Mouse (Mus musculus) ES-CJ7 (cell line): ENCODE measurements at regions not wholly inside any gene's neighbourhood (a gene's known extent, or its start where the extent isn't known, plus 50 kb on each side); places are given as distances from the start of the nearest gene placed in this dataset.

ENCODE experiments used
- DNase-seq: peaks from one replicate; pipeline ENCODE4 v3.0.0; 2011; ENCODE audit warnings: low read depth, low spot score

DNA sequence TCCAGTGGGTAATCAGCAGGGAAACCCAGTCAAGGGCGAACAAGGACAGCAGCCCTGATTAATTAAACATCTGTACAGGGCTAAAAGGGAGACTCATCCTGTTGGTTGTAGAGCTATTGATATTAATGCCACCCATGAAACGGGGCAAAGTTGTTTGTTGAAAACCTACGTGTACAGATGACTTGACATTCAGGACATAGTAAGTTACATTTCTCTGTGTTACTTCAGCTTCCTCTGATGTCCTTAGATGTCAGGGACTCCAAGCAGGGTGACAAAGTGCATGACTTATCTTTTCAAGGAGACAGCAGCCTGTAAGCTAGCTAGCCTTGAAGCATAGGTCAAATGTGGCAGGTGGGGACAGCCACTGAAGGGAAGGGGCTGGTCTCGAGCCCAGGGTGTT, 390.5 kb downstream of the Ccdc171 start:
- DNase-seq = no peak

- no peak for DNase-seq
Measured at GRCm38 (mm10) chr4:83917009-83917408, 391.7 kb downstream of the Ccdc171 start.

- DNase-seq = no peak
Measured at GRCm38 (mm10) chr4:83918093-83918492, 392.7 kb downstream of the Ccdc171 start.

DNA sequence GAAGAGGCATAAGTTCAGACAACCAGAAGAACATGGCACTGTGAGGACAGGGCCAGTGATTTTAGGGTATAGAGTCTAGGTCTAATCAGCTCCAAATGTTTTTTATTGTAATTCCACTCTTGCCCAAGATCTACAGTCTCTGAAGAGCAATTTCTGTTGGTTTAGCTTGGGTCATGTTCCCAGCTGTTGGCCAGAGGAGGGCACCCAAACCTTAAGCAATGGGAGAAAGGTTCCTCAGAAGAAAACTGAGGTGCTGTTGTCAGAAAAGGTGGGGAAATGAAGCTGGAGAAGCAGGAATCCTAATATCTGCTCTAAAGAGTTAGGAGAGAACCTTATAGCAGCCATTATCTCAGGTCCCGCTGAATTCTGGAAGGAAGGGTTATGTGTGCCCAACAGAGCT, 393.7 kb downstream of the Ccdc171 start:
- no peak for DNase-seq

GRCm38 (mm10) chr4:83925118-83925842, 399.9 kb downstream of the Ccdc171 start:
- peak; percentile 23 for DNase-seq

DNA sequence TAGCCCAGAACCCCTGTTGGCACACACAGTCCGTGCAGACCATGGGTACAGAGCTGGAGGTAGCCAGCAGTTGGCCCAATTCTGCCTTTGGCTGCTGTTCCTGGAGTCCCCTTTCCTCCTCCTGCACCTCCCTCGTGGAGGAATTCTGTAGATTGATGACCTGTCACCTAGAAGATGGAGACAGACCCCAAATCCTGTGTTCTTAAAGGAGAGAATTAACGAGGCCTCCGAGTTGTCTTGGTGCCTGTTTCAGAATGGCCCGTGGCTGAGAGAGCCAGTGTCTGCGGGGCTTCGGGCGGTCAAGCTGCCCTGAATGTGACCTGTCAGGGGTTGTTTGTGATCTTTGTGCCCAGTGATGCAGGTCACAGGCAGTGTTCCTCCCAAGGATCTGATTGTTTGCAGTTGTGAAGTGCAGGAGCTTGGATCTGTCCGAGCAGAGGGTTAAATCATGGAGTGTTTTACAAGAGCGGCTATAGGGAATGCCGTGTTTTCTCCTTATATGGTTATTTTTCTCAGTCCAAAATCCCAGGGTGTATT, 400.9 kb downstream of the Ccdc171 start:
- DNase-seq = no peak

GRCm38 (mm10) chr4:83931897-83932654, 406.7 kb downstream of the Ccdc171 start:
- DNase-seq = no peak

- DNase-seq = no peak
Measured at GRCm38 (mm10) chr4:83941693-83942092, 416.3 kb downstream of the Ccdc171 start.

DNA sequence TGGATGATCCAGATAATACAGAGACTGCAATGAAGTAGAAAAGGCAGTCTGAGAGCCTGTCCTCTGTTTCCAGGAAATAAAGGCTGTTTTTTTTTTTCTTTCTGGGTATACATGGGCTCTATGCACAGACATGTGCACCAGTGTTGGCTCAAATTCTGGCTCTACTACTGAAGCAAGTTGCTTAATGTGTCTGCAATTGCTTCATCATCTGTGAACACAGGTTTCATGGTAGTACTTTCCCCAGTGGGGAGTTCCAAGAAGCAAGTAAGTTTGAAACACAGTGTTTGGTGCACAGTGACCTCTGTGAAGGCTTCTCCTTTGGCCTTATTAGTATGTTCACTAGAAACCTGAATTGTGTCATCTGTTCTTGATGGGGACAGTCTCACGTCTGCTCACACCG, 424.3 kb downstream of the Ccdc171 start:
- DNase-seq = no peak

DNA sequence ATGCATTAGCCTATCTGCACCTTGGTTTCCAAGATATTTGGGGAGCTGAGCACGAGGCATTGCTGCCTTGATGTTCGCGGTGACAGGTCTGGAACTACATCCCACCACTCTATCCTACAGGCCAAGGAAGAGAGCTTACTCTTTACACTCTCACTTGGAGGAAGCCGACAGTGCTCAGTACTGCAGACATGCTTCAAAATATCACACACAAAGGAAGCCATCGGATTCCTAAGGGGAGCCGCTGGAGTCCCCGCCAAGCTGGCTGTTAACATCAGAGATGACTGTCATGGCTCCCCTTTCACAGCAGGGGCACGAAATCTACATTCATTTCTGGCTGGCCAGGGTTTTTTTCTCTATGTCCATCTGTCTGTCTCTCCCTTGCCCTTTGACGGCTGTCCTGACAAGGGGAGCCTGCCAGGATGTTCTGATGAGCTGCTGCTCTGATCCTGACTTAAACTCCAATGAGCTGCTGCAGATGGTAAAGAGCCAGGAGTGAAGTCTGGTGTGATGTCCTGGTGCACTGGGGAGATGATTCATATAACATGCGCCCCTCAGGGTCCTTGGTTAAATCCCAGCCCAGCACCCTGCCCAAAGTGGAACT, 425.6 kb downstream of the Ccdc171 start:
- DNase-seq = no peak

GRCm38 (mm10) chr4:83956252-83956904, 431.0 kb downstream of the Ccdc171 start:
- no peak for DNase-seq

GRCm38 (mm10) chr4:83957217-83957692, 431.9 kb downstream of the Ccdc171 start:
- DNase-seq = no peak

DNA sequence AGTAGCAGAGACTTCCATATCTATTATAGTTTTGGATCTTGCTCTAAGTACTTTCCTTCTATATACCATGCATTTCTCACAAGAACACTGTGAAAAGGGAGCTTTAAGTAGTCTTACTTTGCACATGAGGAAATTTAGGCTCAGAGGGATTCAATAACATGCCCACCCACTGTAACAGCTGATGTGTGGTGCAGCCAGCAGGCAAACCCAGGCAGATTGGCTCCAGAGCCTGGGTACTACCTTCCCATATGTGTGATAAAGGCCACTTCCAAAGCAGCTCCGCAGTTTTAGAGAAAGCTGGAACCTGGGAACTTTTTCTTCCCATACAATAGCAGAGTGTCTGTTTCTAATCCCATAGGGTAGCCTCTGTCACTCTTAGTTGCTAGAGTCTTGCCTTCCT, 441.6 kb downstream of the Ccdc171 start:
- no peak for DNase-seq

GRCm38 (mm10) chr4:83973162-83973561, 447.8 kb downstream of the Ccdc171 start:
- DNase-seq = no peak

- DNase-seq = no peak
Measured at GRCm38 (mm10) chr4:83974214-83975012, 449.1 kb downstream of the Ccdc171 start.

GRCm38 (mm10) chr4:83975569-83975968, 450.2 kb downstream of the Ccdc171 start:
- no peak for DNase-seq

DNA sequence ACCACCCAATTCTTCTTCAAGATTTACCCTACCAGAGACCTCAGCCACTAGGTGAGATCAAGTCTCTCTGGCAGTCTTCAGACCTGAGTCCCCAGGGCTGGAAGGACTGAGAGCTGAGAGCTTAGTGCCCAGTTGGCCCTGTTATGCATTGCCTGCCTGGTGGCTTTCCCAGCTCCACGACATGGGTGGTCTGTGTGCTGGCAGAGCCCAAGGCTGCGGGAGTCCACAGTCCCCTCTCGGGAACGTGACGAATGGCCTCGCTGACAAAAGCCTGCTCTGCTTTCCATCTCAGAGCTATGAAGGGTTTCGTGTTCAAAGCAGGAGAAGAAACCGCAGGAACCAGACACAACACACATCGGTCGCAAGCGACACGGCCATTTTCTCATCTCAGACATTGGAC, 450.7 kb downstream of the Ccdc171 start:
- no peak for DNase-seq

- no peak for DNase-seq
Measured at GRCm38 (mm10) chr4:83979088-83979487, 453.7 kb downstream of the Ccdc171 start.

DNA sequence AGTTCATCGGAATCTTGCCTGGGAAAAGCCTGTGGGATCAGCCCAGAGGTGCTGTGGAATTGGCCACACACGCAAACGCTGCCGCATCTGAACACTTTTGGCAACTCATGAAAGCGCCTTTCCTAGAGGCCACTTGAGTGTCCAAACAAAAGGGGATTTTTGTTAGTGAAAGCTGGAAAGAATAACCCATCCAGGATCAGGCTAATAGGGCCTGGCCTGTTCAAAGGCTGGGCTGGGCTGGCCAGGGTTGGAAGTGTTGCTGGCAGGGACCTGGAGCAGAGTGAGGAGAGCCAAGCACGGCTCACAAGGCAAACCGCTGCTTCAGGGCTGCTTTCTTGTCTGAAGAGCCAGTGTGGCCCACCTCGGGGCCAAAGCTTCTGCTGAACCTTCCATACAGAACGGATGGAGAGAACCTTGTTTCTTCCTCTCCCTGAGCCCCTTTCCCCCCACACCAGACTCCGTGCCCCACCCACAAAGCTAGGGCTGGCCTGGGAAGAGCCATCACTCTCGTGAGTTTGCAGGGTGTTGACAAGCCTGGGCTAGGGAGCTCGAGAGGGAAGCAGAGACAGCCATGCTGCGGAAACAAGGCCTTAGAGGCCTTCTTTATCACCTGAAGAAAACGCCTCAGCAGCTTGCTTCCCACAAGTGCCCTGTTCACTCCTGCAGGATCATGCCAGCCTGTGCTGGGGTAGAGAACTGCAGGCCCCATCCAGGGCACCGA, 459.5 kb downstream of the Ccdc171 start:
- DNase-seq = no peak

DNA sequence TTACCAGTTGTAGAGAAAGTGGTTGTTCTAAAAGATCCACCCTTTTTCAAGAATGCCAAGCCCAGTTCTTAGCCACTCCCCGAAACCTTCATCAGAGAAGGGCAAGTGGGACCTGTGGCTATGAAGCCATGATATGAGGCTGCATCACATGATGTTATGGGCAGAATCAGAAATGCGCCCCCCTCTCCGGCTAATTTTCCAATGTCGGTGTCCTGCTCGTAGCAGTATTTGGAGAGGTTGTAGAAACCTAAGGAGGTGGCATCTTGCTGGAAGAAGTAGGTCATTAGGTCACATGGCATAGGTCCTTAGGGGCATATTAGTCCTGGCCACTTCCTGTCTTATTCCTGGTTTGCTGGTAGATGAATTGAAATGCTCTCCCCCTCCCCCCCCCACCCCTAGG, 460.1 kb downstream of the Ccdc171 start:
- no peak for DNase-seq
